Mouse (Mus musculus) forebrain, postnatal 0 days (tissue): Measurements from ENCODE around the gene Mapk13. TPM values are rescaled to one million over a fixed set of nuclear protein-coding genes. Genes with fewer than 3 reads are reported as not detected.
A peak's percentile ranks its signal among the peaks of the same experiment; 100 is the strongest.
"Not testable (repeated sequence)": the region's sequence is repeated elsewhere in the genome, so short reads cannot be mapped to it uniquely, and the experiment has no call there.

Experiments used
- ATAC-seq: fragments of 200-750 bp; cut with Nextera tagmentation; 2 replicates; pipeline ENCODE4 v1.8.0; 2017; ENCODE audit warnings: mild to moderate bottlenecking, moderate library complexity
- DNase-seq: peaks from one replicate; pipeline ENCODE4 v3.0.0-alpha.2; 2015
- H3K27ac ChIP-seq: fragments of 300-500 bp; sonication (generic); 2 replicates; pipeline ENCODE4 v1.5.1; 2014; ENCODE audit warnings: low read depth, mild to moderate bottlenecking, antibody characterized with exemption, low read length, moderate library complexity, mixed read lengths
- H3K27me3 ChIP-seq: fragments of 300-500 bp; sonication (generic); 2 replicates; pipeline ENCODE4 v1.6.1; 2014; ENCODE audit warnings: mild to moderate bottlenecking, low read length, mixed read lengths; ENCODE audit not compliant: insufficient read depth
- H3K36me3 ChIP-seq: fragments of 300-500 bp; sonication (generic); 2 replicates; pipeline ENCODE4 v1.6.1; 2014; ENCODE audit warnings: mild to moderate bottlenecking, moderate library complexity; ENCODE audit not compliant: insufficient read depth
- H3K4me1 ChIP-seq: fragments of 300-500 bp; sonication (generic); 2 replicates; pipeline ENCODE4 v1.6.1; 2014; ENCODE audit warnings: antibody characterized with exemption; ENCODE audit not compliant: insufficient read depth
- H3K4me2 ChIP-seq: fragments of 300-500 bp; sonication (generic); 2 replicates; pipeline ENCODE4 v1.6.1; 2014; ENCODE audit warnings: low read depth, mild to moderate bottlenecking, moderate library complexity
- H3K4me3 ChIP-seq: fragments of 300-500 bp; sonication (generic); 2 replicates; pipeline ENCODE4 v1.5.1; 2014; ENCODE audit warnings: low read depth, low read length, mixed read lengths
- H3K9ac ChIP-seq: fragments of 300-500 bp; sonication (generic); 2 replicates; pipeline ENCODE4 v1.6.1; 2014; ENCODE audit warnings: mild to moderate bottlenecking
- H3K9me3 ChIP-seq: fragments of 300-500 bp; sonication (generic); 2 replicates; pipeline ENCODE4 v1.6.1; 2016; ENCODE audit warnings: low read length
- CTCF ChIP-seq: sonication (generic); IDR thresholded peaks from 2 replicates; pipeline ENCODE4 v1.5.1; 2016; ENCODE audit warnings: antibody characterized with exemption, control low read depth, low read depth
- WGBS: fragments of 180-500 bp; shearing (Covaris S2); extraction: QIAGEN DNeasy Blood & Tissue Kit; methylation state at CpG from one replicate; pipeline ENCODE4 v1.1.7; 2014; 5-methylcytosine and 5-hydroxymethylcytosine counted together
- polyA plus RNA-seq: library from polyadenylated mRNA; unstranded; fragments of >200 nt; fragmentation: Nextera tagmentation; extraction: Ambion mirVana; gene quantifications from 2 replicates; pipeline ENCODE4 v1.2.1, GENCODE M21; 2015
- total RNA-seq: library from RNA; depleted of rRNA; stranded (reverse); fragments of >200 nt; gene quantifications from 2 replicates; pipeline ENCODE4 v1.2.3, GENCODE M21; 2014

Gene Mapk13
- total and polyA plus RNA-seq, 2 experiments from 2014 or later, result 0.14 to 1.0 TPM

GRCm38 (mm10) chr17:28814529-28815097 lies 45.5 kb downstream of the Mapk13 start:
- no peak for TF ChIP-seq CTCF
- no peak overlapping the region for H3K4me2 ChIP-seq
- no peak overlapping the region for H3K27ac ChIP-seq
- DNase-seq (no peak), ATAC-seq (no peak)
- 91% methylated on average over 18 of the region's 18 CpGs for WGBS
- H3K36me3 ChIP-seq, result peaks cover 65% of the 10 kb centered on the region
- no peaks in the 10 kb centered on the region for H3K27me3 ChIP-seq
- H3K4me1 ChIP-seq, result no peaks in the 10 kb centered on the region
- H3K4me3 ChIP-seq, result no peak overlapping the region
- H3K9ac ChIP-seq, result no peak overlapping the region
- H3K9me3 ChIP-seq, result no peaks in the 10 kb centered on the region

- WGBS, result 80% methylated on average over 10 of the region's 10 CpGs
- no peak for DNase-seq
- Histone ChIP-seq H3K27ac (no peak overlapping the region), H3K4me1 (no peaks in the 10 kb centered on the region), H3K4me3 (no peak overlapping the region), H3K27me3 (no peaks in the 10 kb centered on the region), H3K9ac (no peak overlapping the region), H3K36me3 (peaks cover 58% of the 10 kb centered on the region), H3K4me2 (no peak overlapping the region), H3K9me3 (no peaks in the 10 kb centered on the region)
- ATAC-seq, result no peak
- no peak for TF ChIP-seq CTCF
These were observed 46.4 kb downstream of the Mapk13 start for GRCm38 (mm10) chr17:28815384-28816004.

GRCm38 (mm10) chr17:28816326-28816725 lies 47.2 kb downstream of the Mapk13 start:
- WGBS, result 94% methylated on average over 10 of the region's 10 CpGs

GRCm38 (mm10) chr17:28816875-28817811 lies 48.0 kb downstream of the Mapk13 start:
- TF ChIP-seq CTCF, result no peak
- WGBS, result 96% methylated on average over 25 of the region's 25 CpGs
- Histone ChIP-seq H3K4me3 (no peak overlapping the region), H3K4me1 (no peaks in the 10 kb centered on the region), H3K9me3 (no peaks in the 10 kb centered on the region), H3K4me2 (no peak overlapping the region), H3K27ac (no peak overlapping the region), H3K9ac (no peak overlapping the region), H3K36me3 (peaks cover 67% of the 10 kb centered on the region), H3K27me3 (no peaks in the 10 kb centered on the region)
- no peak for DNase-seq
- no peak for ATAC-seq

More at GRCm38 (mm10) chr17:28816326-28816725, 47.2 kb downstream of the Mapk13 start:
- H3K27ac ChIP-seq, DNase-seq, H3K4me1 ChIP-seq, H3K4me3 ChIP-seq, H3K9ac ChIP-seq, H3K9me3 ChIP-seq, ATAC-seq, H3K4me2 ChIP-seq, H3K27me3 ChIP-seq: not testable (repeated sequence)
- peaks cover 61% of the 10 kb centered on the region for H3K36me3 ChIP-seq

- DNase-seq (no peak), ATAC-seq (no peak)
- H3K27me3 ChIP-seq, result no peaks in the 10 kb centered on the region
- no peaks in the 10 kb centered on the region for H3K4me1 ChIP-seq
- no peak overlapping the region for H3K4me3 ChIP-seq
- no peak for TF ChIP-seq CTCF
- H3K9me3 ChIP-seq, result no peaks in the 10 kb centered on the region
- peaks cover 75% of the 10 kb centered on the region for H3K36me3 ChIP-seq
- no peak overlapping the region for H3K4me2 ChIP-seq
- WGBS, result 52% methylated on average over 2 of the region's 2 CpGs
- H3K27ac ChIP-seq, result no peak overlapping the region
- no peak overlapping the region for H3K9ac ChIP-seq
These were observed 51.1 kb downstream of the Mapk13 start for GRCm38 (mm10) chr17:28820189-28820588.

GRCm38 (mm10) chr17:28823004-28823745 lies 54.1 kb downstream of the Mapk13 start:
- Histone ChIP-seq H3K4me1 (no peaks in the 10 kb centered on the region), H3K9ac (no peak overlapping the region), H3K9me3 (no peaks in the 10 kb centered on the region), H3K27ac (no peak overlapping the region), H3K4me2 (no peak overlapping the region), H3K36me3 (peaks cover 80% of the 10 kb centered on the region), H3K4me3 (no peak overlapping the region), H3K27me3 (no peaks in the 10 kb centered on the region)
- DNase-seq (peak; percentile 41), ATAC-seq (peak; percentile 83)
- 79% methylated on average over 13 of the region's 13 CpGs for WGBS
- TF ChIP-seq CTCF, result no peak
